Mouse (Mus musculus) liver, embryonic 14.5 days (tissue): Measurements from ENCODE around the gene Trim9.

ENCODE experiments used
- CTCF ChIP-seq: IDR thresholded peaks from 2 replicates; pipeline ENCODE4 v1.5.1; 2016; ENCODE audit warnings: antibody characterized with exemption, low read depth, control low read depth
- EP300 ChIP-seq: IDR thresholded peaks from 2 replicates; pipeline ENCODE4 v1.6.1; 2016; ENCODE audit warnings: antibody characterized with exemption, low read depth

GRCm38 (mm10) chr12:70263721-70264120 is 83.7 kb downstream of the Trim9 start:
- TF ChIP-seq CTCF (no peak), EP300 (no peak)
